Mouse (Mus musculus) MN1 (cell line): ENCODE results near the gene Cer1.
A peak's percentile ranks its signal among the peaks of the same experiment; 100 is the strongest.

Experiments
- DNase-seq: peaks from one replicate; pipeline ENCODE4 v3.0.0-alpha.2; 2016; ENCODE audit warnings: low spot score

Cer1 gene

DNA sequence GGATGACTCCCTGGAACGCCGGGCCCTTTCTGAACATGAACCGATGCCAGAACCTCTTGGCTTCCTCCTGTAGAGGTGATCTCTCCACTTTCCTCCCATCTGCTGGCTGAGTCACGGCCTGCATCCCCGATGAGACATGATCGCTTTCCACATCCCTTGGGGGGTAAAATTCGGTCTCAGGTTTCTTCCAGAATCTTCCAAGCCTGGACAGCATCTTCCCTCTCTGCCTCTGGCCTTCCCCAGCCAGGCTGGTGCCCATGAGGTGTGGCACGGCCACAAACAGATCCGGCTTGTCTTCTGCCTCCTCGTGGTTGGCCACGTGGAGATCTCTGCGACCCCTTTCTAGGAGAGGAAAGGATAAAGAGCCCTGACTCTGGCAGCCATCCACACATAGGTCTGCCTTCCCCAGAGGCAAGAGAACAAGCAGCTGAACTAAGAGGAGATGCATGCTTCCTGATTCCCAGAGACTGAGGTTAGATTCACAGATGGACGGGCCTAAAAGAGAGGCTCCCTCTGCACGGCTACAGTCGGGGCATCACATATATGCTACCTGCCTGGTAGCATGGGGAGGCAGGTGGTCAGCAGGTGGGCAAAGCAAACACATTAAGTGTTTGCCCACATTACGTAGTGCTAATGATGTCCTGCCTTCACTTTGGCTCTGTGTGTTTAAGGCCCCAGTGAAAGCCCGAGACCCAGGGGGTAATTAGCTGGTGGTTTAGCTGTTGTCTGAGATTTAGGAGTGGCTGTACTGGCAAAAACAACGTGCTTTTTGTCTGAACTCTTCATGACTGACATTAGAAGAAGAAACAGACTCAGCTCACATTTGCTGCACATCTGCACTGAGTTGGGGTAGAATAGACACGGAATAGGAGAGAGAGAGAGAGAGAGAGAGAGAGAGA is at the start of gene Cer1:
TSS of gene Cer1 (minus strand) at position 513 of the 899 bp plus-strand sequence.
- no peak for DNase-seq

DNA sequence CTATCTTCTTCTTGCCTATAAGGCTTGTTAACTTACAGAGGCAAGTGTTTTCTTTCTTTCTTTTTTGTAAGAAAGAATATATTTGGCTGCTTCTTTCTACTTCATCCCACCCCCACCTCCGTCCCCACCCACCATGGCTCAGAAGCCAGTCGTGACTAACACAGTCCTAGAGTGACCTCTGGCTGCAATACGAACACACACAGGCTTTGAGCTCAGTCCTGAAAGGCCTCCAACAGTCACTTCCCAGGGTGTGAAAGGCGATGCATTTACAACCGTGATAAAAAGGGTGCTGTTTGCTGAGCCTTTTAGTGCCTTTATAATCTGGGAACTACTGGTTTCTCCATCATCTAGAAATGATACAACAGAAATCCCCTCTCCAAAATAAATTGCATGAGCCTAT is 49.4 kb upstream of the Cer1 start:
- peak; percentile 68 for DNase-seq

GRCm38 (mm10) chr4:82933698-82934210 is 48.8 kb upstream of the Cer1 start:
- DNase-seq, result peak; percentile 80

GRCm38 (mm10) chr4:82930079-82930478 is 45.1 kb upstream of the Cer1 start:
- DNase-seq, result no peak

GRCm38 (mm10) chr4:82921962-82922361 is 37.0 kb upstream of the Cer1 start:
- no peak for DNase-seq

- no peak for DNase-seq
Observed at GRCm38 (mm10) chr4:82918625-82919024, 33.7 kb upstream of the Cer1 start.

DNA sequence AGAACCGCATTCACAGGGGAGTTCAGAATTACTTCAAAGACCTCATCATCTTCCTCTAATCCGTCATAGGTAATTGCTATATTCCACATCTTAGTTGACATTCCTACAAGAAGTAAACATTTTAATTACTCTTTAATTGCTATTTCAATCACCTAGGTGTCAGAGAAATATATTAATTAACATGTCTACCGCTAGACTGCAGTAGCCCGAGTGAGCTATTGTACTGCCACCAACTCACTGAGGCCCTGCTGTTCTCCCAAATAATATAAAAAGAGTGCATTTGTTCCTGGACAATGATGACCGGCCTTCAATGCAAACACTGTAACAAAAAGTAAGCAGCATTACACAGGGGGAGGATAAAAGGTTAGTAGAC is 31.7 kb upstream of the Cer1 start:
- DNase-seq, result no peak

DNA sequence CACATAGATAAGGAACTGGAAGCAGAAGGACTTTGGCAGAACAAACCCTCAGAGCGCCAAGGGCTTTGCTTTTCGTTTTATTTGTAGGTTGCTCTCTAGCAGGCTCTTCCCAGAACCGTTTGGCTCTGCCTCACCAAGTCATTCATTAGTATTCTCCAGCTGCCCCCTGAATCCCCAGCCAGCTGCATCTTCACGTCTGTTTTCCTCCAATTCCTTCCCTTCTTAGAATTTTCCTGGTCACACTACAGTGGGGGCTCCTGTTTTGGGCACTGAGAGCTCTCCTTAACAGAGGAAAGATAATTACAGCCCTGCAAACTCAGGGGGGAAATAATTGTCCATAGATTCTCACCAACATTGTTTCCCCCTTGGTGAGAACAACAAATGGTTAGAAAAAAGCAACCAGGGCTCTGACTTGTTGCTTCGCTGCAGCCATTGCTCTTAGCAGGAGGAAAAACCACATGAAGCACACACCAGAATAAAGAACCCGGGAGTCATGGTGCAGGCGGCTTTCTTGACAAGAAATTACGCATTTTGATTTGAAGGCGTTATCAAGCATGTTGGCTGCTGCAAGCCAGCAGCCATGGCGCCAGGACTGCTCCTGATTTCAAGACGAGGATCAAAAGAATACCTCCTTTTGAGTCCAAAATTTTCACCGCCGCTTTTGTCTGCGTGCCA is 31.2 kb upstream of the Cer1 start:
- no peak for DNase-seq

GRCm38 (mm10) chr4:82915576-82915975 is 30.6 kb upstream of the Cer1 start:
- no peak for DNase-seq

DNA sequence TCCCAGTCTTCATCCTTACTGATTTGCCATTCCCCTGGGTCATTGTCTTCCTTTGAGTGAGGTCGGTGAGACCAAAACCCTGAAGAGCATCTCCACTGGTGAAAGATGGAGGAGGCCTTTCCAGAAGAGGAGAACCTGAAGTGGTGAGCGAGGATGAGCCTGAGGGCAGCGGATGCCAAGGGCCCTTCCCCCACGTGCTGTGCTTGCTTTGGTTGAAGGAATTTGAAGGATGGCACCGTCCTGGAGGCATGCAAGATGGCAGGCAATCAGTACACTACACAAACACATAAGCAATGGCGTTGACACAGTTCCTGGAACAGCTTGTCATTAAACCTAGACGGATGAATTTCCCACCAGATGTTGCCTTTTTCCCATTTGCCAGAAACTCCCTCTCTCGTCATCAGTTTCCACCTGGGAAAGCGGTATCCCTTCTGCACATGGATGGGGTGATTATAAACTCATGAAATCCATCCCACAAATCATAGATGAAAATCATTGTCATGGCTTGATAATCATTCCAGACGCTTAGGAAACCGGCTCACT is 29.7 kb upstream of the Cer1 start:
- no peak for DNase-seq

- DNase-seq, result no peak
Observed at GRCm38 (mm10) chr4:82895227-82895626, 10.3 kb upstream of the Cer1 start.

DNA sequence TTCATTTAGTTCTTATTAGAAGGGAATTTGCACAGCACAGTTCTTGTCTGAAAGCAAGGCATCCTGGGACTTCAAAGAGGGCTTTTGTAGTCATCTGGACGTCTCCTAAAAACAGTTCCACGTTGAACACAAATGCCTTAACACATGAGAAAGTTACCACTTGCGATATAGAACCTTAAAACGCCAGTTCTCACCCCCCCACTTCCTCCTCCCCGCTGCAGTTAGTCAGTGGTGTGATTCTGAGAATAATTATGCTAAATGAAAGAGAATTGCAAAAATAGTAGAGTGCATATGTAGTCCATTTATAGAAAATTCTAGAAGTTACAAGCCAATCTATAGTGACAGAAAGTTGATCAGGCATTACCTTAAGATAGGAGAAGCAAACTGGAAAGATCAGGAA is 7.3 kb upstream of the Cer1 start:
- DNase-seq, result no peak

- DNase-seq, result no peak
Observed at GRCm38 (mm10) chr4:82891566-82891965, 6.6 kb upstream of the Cer1 start.

DNA sequence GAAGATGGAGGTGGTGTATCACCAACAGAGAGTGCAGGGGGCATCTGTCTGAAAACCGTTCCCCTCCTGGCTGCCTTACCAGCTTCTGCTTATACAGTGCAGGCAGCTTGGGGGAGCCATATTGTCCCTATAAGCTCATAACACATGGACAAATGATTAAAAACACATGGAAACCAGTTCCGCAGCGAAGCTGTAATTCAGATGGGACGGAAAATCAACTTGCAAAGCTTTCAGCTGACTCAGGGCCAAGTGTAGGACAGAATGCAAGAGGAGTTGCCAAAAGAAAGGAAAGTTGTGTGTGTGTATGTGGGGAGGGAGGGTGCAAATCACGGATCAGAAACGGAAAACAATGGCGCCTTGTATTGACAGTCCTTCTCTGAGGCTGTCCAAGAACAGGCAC is 6.1 kb upstream of the Cer1 start:
- DNase-seq, result no peak

GRCm38 (mm10) chr4:82890585-82890984 is 5.6 kb upstream of the Cer1 start:
- DNase-seq, result no peak

GRCm38 (mm10) chr4:82886148-82886547 is 1.2 kb upstream of the Cer1 start:
- no peak for DNase-seq

DNA sequence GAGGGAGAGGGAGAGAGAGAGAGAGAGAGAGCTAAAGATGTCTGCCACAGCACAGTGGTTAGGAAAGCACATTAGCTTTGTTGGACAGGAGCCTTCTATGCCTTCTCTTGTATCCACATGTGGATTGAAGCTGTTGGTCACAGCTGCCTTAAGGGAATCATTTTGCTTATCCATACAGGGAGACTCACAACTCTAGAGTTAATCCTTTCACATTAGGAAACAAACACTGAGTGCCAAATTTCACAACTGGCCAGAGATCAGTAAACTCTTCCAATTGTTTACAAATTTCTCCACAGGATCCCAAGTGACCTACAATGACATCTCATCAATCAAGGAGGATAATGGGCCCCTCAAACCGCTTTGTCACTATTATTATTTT is 576 bp upstream of the Cer1 start:
- no peak for DNase-seq

DNA sequence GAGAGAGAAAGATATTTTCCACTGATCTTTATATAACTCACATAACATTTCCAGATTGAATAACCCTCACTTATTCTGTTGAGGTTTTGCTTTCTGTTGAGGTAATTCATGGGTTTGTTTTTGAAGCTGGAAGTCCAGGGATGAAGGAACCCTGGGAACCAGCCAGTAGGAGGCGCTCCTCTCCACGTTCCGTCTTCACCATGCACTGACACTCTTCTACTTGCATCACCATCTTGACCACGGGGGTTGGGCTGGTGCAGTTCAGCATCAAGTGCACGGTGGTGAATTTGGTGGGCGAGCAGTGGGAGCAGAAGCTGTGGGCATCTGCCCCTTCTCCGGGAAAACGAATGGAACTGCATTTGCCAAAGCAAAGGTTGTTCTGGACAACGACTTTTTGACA is 2.4 kb downstream of the Cer1 start:
- no peak for DNase-seq

GRCm38 (mm10) chr4:82881366-82881765 is 3.6 kb downstream of the Cer1 start:
- no peak for DNase-seq

DNA sequence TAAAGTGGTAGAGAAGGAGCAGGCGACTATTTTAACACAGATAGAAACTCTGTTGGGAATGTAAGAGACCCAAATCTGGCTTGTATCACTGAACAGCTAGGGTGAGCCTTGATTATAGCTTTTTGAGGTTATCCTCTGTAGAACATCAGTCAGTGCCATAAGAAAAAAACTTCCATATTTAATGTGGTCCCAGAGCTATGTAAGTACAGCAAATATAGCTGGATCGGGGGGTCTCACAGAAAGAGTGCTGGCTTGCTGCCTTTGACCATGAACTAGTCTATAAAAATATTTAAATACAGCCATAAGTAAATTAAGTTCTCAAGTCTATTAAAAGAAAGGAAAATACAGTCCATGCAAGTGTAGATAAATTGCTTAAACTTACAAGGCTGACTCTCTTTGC is 4.7 kb downstream of the Cer1 start:
- DNase-seq, result no peak

GRCm38 (mm10) chr4:82879152-82879551 is 5.8 kb downstream of the Cer1 start:
- no peak for DNase-seq

DNA sequence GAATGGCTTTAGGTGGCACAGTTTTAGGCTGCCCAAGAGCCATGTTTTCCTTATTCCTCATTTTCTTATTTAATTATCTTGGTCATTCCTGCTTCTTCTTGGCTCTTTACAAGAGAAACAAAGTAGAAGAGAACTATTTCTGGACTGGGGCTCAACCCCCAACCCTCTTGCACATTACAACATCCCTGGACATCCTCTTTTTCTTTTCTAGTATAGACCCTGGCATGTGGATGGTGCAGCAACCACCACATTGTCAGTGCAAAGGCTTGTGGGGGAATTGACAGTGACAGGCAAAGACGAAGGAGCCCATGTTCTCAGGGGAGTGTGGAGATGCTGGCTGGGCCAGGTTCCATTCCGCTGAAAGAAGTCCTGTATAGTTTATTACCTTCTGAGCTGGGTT is 8.3 kb downstream of the Cer1 start:
- no peak for DNase-seq

DNA sequence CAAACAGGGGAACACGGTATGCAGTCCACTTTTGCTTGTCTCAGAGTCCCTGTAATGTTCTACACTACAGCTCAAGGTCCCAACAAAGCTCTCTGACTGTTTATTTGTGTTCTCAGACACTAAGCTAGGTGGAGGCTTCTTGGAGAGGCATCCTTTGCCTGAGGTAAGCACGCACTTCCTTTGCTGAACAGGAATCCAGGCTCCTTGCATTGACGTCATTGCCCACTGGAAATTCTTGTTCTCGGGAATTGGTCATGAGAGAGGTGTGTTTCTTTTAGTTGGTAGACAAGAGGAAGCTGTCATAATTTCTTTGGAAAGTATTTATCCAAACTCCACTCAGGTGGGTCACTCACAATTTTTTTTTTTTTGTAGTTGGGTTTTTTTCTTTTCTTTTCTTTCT is 9.4 kb downstream of the Cer1 start:
- DNase-seq, result no peak
